Comparison of ENCODE assay signal across 27 mouse cellular contexts in the genomic region with DNA sequence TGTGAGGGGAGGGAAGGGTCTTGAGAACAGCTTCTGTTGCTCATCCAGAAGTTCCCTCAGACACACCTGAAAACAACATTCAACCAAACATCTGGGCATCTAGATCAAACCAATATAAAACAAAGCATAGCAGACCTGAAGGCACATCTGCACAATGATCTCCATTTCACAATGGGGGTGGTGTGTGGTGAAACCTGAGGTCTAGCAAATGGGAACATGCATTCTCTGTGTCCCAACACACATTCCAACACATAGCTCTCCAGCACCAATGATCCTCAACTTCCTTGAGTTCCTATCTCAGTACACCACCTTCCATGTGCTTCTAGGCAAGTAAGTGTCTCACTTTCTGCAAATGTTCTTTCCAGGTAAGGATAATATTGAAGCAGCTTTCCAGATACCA.
"Had no signal": no experiment of that assay in that cellular context is flagged by ENCODE, and none has a peak within 500 bp of the region (broad histone marks: within the 10 kb centered on the region; RNA-seq: fewer than 3 reads in every experiment).

No protein-coding gene starts in this region.

- ATAC-seq: forebrain, embryonic 13.5 days; forebrain, embryonic 14.5 days; forebrain, embryonic 15.5 days; forebrain, embryonic 16.5 days; forebrain, postnatal 0 days had no signal

- H3K36me3 ChIP-seq: embryonic facial prominence, embryonic 10.5 days; embryonic facial prominence, embryonic 12.5 days; embryonic facial prominence, embryonic 13.5 days; embryonic facial prominence, embryonic 15.5 days; forebrain, embryonic 10.5 days; forebrain, embryonic 12.5 days; forebrain, embryonic 15.5 days had no signal

- H3K9ac ChIP-seq: embryonic facial prominence, embryonic 12.5 days; embryonic facial prominence, embryonic 13.5 days; embryonic facial prominence, embryonic 15.5 days; forebrain, embryonic 12.5 days; forebrain, embryonic 13.5 days; forebrain, embryonic 15.5 days; forebrain, postnatal 0 days had no signal

- H3K27me3 ChIP-seq: embryonic facial prominence, embryonic 12.5 days; embryonic facial prominence, embryonic 13.5 days; embryonic facial prominence, embryonic 15.5 days; forebrain, embryonic 12.5 days; forebrain, embryonic 13.5 days; forebrain, embryonic 15.5 days had no signal

- H3K4me2 ChIP-seq: embryonic facial prominence, embryonic 12.5 days; embryonic facial prominence, embryonic 13.5 days; embryonic facial prominence, embryonic 15.5 days; forebrain, embryonic 12.5 days; forebrain, embryonic 13.5 days; forebrain, embryonic 15.5 days had no signal

- H3K4me1 ChIP-seq: embryonic facial prominence, embryonic 13.5 days; embryonic facial prominence, embryonic 15.5 days; forebrain, embryonic 13.5 days; forebrain, embryonic 15.5 days had no signal

- DNase-seq: cerebellum, adult 2 months; cerebellum, adult 8-10 months; cerebellum, adult 9-10 months; cerebellum, adult 9-11 months; cerebellum, postnatal 14 days; cerebellum, postnatal 25 days; embryo, embryonic 11 days; forebrain, postnatal 0 days; gastrocnemius, adult 2 months; gastrocnemius, postnatal 10 days; gastrocnemius, postnatal 14 days; gastrocnemius, postnatal 25 days; gastrocnemius, postnatal 36 days; heart, adult 11 months; heart, adult 18-20 months; heart, adult 2 months had no signal

- H3K9me3 ChIP-seq: embryonic facial prominence, embryonic 10.5 days; embryonic facial prominence, embryonic 12.5 days; embryonic facial prominence, embryonic 13.5 days; embryonic facial prominence, embryonic 15.5 days; forebrain, embryonic 10.5 days; forebrain, embryonic 12.5 days; forebrain, embryonic 13.5 days; forebrain, embryonic 15.5 days had no signal

- H3K27ac ChIP-seq: embryonic facial prominence, embryonic 10.5 days; embryonic facial prominence, embryonic 12.5 days; embryonic facial prominence, embryonic 13.5 days; embryonic facial prominence, embryonic 15.5 days; forebrain, embryonic 10.5 days; forebrain, embryonic 12.5 days; forebrain, embryonic 13.5 days; forebrain, embryonic 15.5 days; gastrocnemius, adult 2 months; heart, adult 2 months had no signal

- H3K4me3 ChIP-seq: embryonic facial prominence, embryonic 10.5 days; embryonic facial prominence, embryonic 12.5 days; embryonic facial prominence, embryonic 13.5 days; embryonic facial prominence, embryonic 15.5 days; erythroblast, embryonic 14.5 days; forebrain, embryonic 10.5 days; forebrain, embryonic 12.5 days; forebrain, embryonic 13.5 days; forebrain, embryonic 15.5 days; gastrocnemius, adult 2 months; heart, adult 2 months had no signal
